Mouse (Mus musculus): ENCODE measurements at regions not wholly inside any gene's neighbourhood (a gene's known extent, or its start where the extent isn't known, plus 50 kb on each side); places are given as distances from the start of the nearest gene placed in this dataset.

DNA sequence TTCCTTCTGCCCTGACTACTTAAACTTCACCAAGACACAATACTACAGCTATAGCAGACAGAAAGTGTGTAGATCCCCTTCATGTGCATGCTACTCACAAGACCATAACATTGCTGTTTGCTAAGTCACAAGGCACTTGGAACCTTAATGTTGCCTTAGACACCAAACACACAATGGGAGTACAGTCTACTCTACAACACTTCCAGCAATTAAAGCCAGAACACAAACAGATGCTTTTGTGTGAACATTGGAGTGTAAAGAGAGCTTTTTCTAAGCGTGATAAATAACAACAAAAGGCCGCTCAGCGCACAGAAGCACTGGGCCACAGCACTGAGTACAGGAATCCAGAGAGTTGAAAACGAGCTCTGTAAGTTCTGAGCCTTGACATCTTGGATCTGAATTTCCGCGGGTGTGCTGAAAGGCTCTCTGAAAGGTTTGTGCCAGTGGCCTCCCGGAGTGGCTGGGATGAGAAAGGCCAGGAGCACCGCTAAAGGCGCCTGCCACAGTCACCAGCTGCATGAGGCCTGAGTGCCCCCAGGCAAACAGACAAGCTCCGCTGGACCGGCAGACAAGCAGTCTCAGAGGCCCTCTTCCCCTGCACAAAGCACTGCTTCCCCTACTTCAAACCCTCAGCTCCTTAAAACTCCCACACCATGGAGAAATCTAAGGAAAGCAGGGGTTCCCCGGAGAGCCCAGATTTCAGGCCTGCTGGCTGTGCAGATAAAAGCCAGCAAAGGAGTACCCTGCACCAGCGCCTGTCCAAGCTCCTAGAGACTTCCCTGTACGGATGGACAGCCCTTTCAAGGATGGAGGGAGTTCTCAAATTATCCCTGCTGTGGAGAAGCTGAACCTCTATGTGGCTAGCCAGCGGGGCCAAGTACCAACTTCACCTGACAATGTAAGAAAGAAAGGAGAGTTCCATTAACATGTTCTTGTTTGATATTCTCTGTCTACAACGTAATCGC, 568.3 kb downstream of the 1700064H15Rik start:
- no peak for DNase-seq (ENCODE audit: extremely low read depth, low read depth, low spot score)

DNA sequence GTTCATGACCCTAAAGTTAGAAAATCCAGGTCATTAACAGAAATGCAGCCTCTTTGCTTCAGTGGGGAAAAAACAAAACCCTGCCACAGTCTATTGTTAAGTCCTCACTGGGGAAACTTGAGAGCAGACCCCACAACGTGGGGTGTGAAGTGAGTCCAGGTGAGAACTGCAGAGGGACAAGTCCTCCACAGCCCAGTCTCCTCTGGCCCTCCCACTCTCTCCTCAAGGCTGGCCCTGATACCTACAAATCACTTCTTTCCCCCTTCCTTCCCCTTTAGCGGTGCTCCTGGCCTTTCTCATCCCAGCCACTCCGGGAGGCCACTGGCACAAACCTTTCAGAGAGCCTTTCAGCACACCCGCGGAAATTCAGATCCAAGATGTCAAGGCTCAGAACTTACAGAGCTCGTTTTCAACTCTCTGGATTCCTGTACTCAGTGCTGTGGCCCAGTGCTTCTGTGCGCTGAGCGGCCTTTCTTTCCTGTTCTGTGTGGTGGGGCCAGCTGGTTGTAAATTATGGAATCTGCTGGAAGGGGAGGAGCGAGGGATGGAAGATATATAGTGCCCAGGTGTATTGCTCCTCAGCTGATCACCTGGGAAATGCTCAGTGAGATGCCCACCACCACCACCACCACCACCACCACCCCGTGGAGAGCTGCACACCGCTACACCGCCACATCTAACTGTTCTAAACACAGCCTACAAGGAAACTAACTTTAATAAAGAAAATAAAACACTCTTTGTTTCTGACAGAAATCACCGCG, 566.8 kb downstream of the 1700064H15Rik start:
- no peak for DNase-seq (ENCODE audit: extremely low read depth, low read depth, low spot score)

DNA sequence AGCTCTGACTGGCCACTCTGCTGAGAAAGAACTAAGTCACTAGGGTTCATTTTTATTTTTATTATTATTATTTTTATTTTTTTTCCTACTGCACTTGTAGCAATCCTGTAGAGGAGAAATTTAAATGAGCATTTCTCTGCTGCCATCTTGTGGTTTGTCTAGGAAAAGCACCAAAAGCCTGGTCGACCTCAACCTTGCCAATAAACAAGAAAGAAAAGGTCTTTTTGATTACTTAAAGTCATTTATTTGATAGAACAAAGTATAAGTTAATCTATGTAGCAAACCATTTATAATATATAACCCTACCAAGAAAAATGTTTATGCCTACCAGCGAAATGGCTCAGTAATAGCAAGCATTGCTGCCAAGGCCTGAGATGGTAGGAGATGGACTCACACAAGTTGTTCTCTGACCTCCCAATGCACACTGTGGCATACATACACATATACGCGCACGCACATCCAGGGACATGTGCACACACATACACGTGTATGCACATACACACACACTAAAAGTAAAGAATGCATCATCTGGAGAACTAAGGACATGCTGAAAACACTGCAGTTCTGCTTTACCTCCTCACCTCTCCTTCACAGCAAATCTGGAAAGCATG, 566.1 kb downstream of the 1700064H15Rik start:
- DNase-seq (ENCODE audit: extremely low read depth, low read depth, low spot score) = no peak

DNA sequence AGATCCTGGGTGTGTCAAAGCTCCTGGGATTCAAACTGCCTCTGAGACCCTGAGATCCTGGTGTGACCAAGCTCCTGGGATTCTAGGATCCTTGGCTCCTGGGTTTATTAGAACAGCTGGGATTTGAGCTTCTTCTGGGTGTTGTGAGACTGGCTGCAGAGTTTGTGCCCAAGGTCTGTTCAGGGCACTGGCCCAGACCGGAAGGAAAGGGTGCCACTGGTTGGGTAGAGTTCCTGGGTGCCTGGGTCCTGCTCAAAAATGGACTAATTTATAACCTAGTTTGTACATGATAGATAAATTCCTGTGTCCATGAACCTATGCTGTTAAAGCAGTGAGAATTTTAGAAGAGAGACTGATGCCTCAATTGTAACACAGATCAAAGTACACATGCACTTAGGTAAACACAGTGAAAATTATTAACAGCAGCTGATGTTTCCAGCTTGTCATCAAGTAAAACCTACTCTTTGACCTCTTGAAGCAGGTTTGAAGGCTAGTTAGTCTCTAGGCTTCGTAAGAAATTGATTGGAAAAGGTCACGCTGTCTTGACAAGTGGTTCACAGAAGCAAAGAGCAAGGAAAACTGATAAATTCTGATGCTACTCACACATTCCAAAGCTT, 561.2 kb downstream of the 1700064H15Rik start:
- no peak for DNase-seq (ENCODE audit: extremely low read depth, low read depth, low spot score)
